Mouse (Mus musculus): ENCODE measurements around the gene Ttc5. TPM values are rescaled to one million over a fixed set of nuclear protein-coding genes. Genes with fewer than 3 reads are reported as not detected.

The Ttc5 gene
- total RNA-seq (2012; rRNA removed), result 53.4 and 57.8 TPM in 2 replicates
- total RNA-seq (2014; rRNA removed), result 65.0 and 72.1 TPM in 2 replicates
- 44.3 and 44.5 TPM in 2 replicates for polyA plus RNA-seq (2012; ENCODE audit: insufficient read length, low read depth)

DNA sequence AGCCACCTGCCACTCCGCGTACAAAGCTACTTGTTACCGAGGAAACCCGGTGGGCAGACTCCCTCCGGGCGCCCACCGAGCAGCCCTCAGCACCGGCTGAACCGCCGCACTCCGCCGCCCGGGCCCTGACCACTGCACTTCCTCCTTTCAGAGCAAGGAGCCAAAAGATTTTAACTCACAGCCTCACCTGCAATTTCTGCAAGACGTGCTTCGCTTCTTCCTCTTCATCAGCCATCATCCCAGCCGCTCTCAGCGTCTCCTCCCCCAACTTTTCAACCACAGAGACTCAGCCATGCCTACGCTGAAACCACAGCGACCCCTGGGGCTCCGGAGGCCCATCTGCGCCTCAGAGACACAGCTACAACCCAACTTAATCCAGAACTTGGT is at the start of gene Ttc5:
Gene Ttc5, minus strand, starts transcription at position 269 of the 387 bp plus-strand sequence.
- H3K27me3 ChIP-seq (replicated peaks), result no peaks in the 10 kb centered on the region
- peak; percentile 93 for DNase-seq (ENCODE audit: extremely low read depth)
- peaks cover 3 to 17% of the 10 kb centered on the region in 2 experiments; a peak in 2 of 4 replicates for H3K4me1 ChIP-seq (ENCODE audit: control insufficient read depth in 1 of 2, insufficient read depth in 2 of 2)
- H3K4me2 ChIP-seq (ENCODE audit: insufficient read depth, low read depth, poor library complexity, severe bottlenecking), result peak within 1 kb of the TSS; percentile 93
- peak within 1 kb of the TSS; percentile 80 for H3K9ac ChIP-seq (ENCODE audit: insufficient read depth, low read depth)
- TF ChIP-seq CHD2 (IDR thresholded peaks at IDR 0.05; ENCODE audit: low read length) (peak; percentile 49; the same call in 1 of the 2 replicates), JUND (conservative IDR thresholded peaks at IDR 0.05; ENCODE audit: low read depth, low read length) (no peak), MEF2A (IDR thresholded peaks at IDR 0.05; ENCODE audit: borderline replicate concordance, low read depth, low read length) (0 out of 2 replicates have a peak, but pooled peaks have one; percentile 17), IRF4 (IDR thresholded peaks at IDR 0.05; ENCODE audit: low read depth, low read length) (0 out of 2 replicates have a peak, but pooled peaks have one; percentile 19), POLR2A (IDR thresholded peaks at IDR 0.05; ENCODE audit: low read depth, low read length) (peak; percentile 75), SIN3A (IDR thresholded peaks at IDR 0.05; ENCODE audit: low read length) (peak; percentile 82), TCF12 (IDR thresholded peaks at IDR 0.05; ENCODE audit: low read depth, low read length) (peak; percentile 88), MYC (IDR thresholded peaks at IDR 0.05; ENCODE audit: low read depth, low read length) (peak; percentile 9; the same call in 1 of the 2 replicates), USF1 (IDR thresholded peaks at IDR 0.05; ENCODE audit: low read depth, low read length) (no peak), NELFE (IDR thresholded peaks at IDR 0.05; ENCODE audit: low read depth, low read length) (0 out of 2 replicates have a peak, but pooled peaks have one; percentile 31), BHLHE40 (IDR thresholded peaks at IDR 0.05; ENCODE audit: low read depth, low read length) (no peak; the same call in 1 of the 2 replicates), TBP (conservative IDR thresholded peaks at IDR 0.05; ENCODE audit: low read depth, low read length) (peak; percentile 51; the same call in 1 of the 2 replicates), GABPA (IDR thresholded peaks at IDR 0.05; ENCODE audit: insufficient replicate concordance, low read depth, low read length) (peak; percentile 91), CTCF (conservative IDR thresholded peaks at IDR 0.05 in 1 of 2, IDR thresholded peaks at IDR 0.05 in 1 of 2; ENCODE audit: low read depth in 2 of 2, low read length in 2 of 2) (peak; percentile 81 to 85), HCFC1 (IDR thresholded peaks at IDR 0.05; ENCODE audit: low read depth, low read length) (peak; percentile 81)
- peaks cover 7% of the 10 kb centered on the region for H3K9me3 ChIP-seq (replicated peaks; ENCODE audit: low read length)
- peaks cover 10 to 29% of the 10 kb centered on the region in 2 experiments for H3K36me3 ChIP-seq (replicated peaks in 1 of 2; ENCODE audit: control insufficient read depth in 1 of 2, insufficient read depth in 1 of 2, low read length in 1 of 2)
- H3K27ac ChIP-seq (ENCODE audit: insufficient read depth, low read depth), result no peak within 1 kb of the TSS
- peak within 1 kb of the TSS; percentile 87 to 94 (median 89) for H3K4me3 ChIP-seq (replicated peaks in 1 of 3; ENCODE audit: low read depth in 2 of 3, low read length in 2 of 3, poor library complexity in 1 of 3)
- H3K79me2 ChIP-seq (replicated peaks; ENCODE audit: control insufficient read depth, extremely low read depth, insufficient read depth, poor library complexity, severe bottlenecking), result peaks cover 19% of the 10 kb centered on the region
- dilution Hi-C loops (cut with MboI; ENCODE audit: extremely low pct_ligation_motif_present, extremely low pct_unique_long_range_greater_than_20kb, low sequenced_read_pairs), result no loop called here
- in situ Hi-C loops (cut with MboI; ENCODE audit: low pct_ligation_motif_present, low pct_unique_long_range_greater_than_20kb, low sequenced_read_pairs), result no loop called here

- H3K36me3 ChIP-seq (replicated peaks in 1 of 2; ENCODE audit: control insufficient read depth in 1 of 2, insufficient read depth in 1 of 2, low read length in 1 of 2), result peaks cover 45 to 86% of the 10 kb centered on the region in 2 experiments
- in situ Hi-C loops (cut with MboI; ENCODE audit: low pct_ligation_motif_present, low pct_unique_long_range_greater_than_20kb, low sequenced_read_pairs) (no loop called here), dilution Hi-C loops (cut with MboI; ENCODE audit: extremely low pct_ligation_motif_present, extremely low pct_unique_long_range_greater_than_20kb, low sequenced_read_pairs) (no loop called here)
- no peaks in the 10 kb centered on the region for H3K9me3 ChIP-seq (replicated peaks; ENCODE audit: low read length)
- H3K79me2 ChIP-seq (replicated peaks; ENCODE audit: control insufficient read depth, extremely low read depth, insufficient read depth, poor library complexity, severe bottlenecking), result no peaks in the 10 kb centered on the region
- TF ChIP-seq ZC3H11A (IDR thresholded peaks at IDR 0.05; ENCODE audit: low read depth, low read length), result no peak
- no peak for TF ChIP-seq RCOR1 (conservative IDR thresholded peaks at IDR 0.05; ENCODE audit: low read depth, low read length)
- TF ChIP-seq E2F4 (IDR thresholded peaks at IDR 0.05; ENCODE audit: insufficient replicate concordance, low read depth, low read length), result no peak
- no peak for TF ChIP-seq POLR2AphosphoS2 (IDR thresholded peaks at IDR 0.05; ENCODE audit: low read depth, low read length)
- TF ChIP-seq MAX (IDR thresholded peaks at IDR 0.05; ENCODE audit: low read length), result no peak
- H3K4me2 ChIP-seq (ENCODE audit: insufficient read depth, low read depth, poor library complexity, severe bottlenecking), result no peak overlapping the region
- no peak overlapping the region for H3K4me3 ChIP-seq (replicated peaks in 1 of 3; ENCODE audit: low read depth in 2 of 3, low read length in 2 of 3, poor library complexity in 1 of 3)
- H3K4me1 ChIP-seq (ENCODE audit: control insufficient read depth in 1 of 2, insufficient read depth in 2 of 2), result peaks cover 0 to 19% of the 10 kb centered on the region in 2 experiments; a peak in 2 of 4 replicates
- H3K9ac ChIP-seq (ENCODE audit: insufficient read depth, low read depth), result no peak overlapping the region
- H3K27me3 ChIP-seq (replicated peaks), result no peaks in the 10 kb centered on the region
- no peak for DNase-seq (ENCODE audit: extremely low read depth)
- no peak overlapping the region for H3K27ac ChIP-seq (ENCODE audit: insufficient read depth, low read depth)
These were observed 49.1 kb upstream of the Ttc5 start for GRCm38 (mm10) chr14:50834435-50834834.
